Mouse (Mus musculus): ENCODE measurements around the gene Nck2.

DNA sequence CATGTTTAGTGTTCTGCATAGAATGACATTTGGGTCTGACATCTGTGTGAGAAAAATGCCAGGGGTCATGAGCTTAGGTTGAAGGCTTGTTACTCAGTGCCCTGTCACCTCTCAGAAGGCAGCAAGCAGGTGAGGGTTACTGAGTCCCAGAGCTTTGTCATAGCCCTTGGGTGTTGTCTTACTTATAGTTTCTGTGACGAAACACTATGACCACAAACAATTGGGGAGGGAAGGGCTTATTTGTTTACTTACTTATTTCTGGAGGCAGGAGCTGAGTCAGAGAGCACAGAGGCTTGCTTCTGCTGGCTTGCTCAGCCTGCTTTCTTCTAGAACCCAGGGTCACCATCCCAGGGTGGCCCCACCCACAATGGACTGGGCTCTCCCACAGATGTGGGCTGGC lies 6.4 kb downstream of the Nck2 start:
- no peak for TF ChIP-seq CTCF (IDR thresholded peaks at IDR 0.05; ENCODE audit: borderline replicate concordance, control insufficient read depth, extremely low read depth, insufficient read depth, low read length, poor library complexity)
- no peak for TF ChIP-seq POLR2A (IDR thresholded peaks at IDR 0.05; ENCODE audit: control insufficient read depth, extremely low read depth, insufficient read depth, low read length, poor library complexity)
